Mouse (Mus musculus) left cerebral cortex, postnatal 25 days (tissue): ENCODE results near the gene Cdk2ap1. TPM values are rescaled to one million over a fixed set of nuclear protein-coding genes. Genes with fewer than 3 reads are reported as not detected.
"Not testable (repeated sequence)": the region's sequence is repeated elsewhere in the genome, so short reads cannot be mapped to it uniquely, and the experiment has no call there.

ENCODE experiments used
- DNase-seq, 2 experiments: peaks; one replicate each; pipeline ENCODE4 v3.0.0; 2022; ENCODE audit warnings: low spot score in 2 of 2, mixed read lengths in 1 of 2
- intact Hi-C: fragments of 180-260 bp; cut with DNase I; formaldehyde crosslinking; loops from one replicate; pipeline ENCODE4 v1.15.1; 2025
- total RNA-seq, 2 experiments: library from RNA; stranded (reverse); gene quantifications; 2 replicates each; pipeline ENCODE4 v1.2.3; 2021

Cdk2ap1 gene
- total RNA-seq, result 100 to 1,000 TPM; 154 to 177 TPM

DNA sequence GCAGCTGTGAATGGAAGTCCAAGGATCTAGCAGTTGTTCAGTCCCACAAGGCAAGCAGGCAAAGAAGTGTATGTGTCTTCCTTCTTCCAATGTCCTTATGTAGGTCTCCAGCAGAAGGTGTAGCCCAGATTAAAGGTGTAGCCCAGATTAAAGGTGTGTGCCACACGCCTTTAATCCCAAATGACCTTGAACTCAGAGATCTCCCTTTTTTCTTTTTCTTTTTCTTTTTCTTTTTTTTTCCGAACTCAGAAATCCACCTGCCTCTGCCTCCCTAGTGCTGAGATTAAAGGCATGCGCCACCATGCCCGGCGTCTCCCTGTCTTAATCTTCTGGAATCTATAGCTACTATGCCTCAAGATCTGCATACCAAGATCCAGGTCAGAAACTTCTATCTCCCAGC is at the start of gene Cdk2ap1:
TSS of gene Cdk2ap1 (minus strand) at position 101 of the 400 bp plus-strand sequence.
- intact Hi-C loops, DNase-seq: not testable (repeated sequence)

DNA sequence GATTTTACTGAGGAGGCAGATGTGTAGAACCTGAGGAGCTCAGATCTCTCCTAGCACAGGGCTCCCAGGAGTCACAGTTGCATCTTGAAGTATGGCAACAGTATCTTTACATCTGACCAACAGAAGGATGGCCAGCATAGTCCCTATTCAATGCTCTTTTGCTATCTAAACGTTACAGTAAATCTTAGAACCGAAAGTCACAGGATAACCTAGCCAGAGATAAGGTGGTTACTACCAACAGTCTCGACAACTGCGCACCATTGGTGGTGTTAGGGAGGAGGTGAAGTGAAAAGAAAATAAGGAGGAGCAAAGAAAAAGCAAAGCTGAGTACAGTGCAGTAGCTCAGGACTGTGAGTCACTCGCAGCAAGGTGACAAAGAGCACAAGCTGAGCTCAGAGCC is 49.3 kb upstream of the Cdk2ap1 start:
- intact Hi-C loops, result no loop called here
- DNase-seq, result no peak

GRCm38 (mm10) chr5:124410808-124411207 is 47.9 kb upstream of the Cdk2ap1 start:
- no peak for DNase-seq
- intact Hi-C loops, result no loop called here

GRCm38 (mm10) chr5:124393726-124394125 is 30.8 kb upstream of the Cdk2ap1 start:
- DNase-seq, result no peak
- intact Hi-C loops, result loop anchor here (2.0 to 10.0 kb wide), 2 partner anchors 13 to 659 kb away; no protein-coding TSS in a partner anchor

DNA sequence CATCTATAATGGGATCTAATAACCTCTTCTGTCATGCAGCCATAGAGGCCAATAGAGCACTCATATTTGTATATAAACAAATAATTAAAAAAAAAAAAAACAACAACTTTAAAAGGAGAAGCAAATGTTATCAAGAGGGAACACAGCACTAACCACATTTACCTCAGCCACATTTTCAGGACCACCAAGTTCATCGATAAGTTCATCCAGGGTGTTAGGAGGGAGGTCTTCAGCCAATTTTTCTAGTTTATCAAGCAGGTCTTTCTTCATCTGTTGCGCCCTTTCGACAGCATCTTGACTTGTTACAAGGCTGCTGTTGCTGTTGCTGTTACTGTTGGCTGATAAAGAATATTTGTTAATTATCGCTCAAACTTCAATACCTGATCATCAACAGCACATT is 29.5 kb upstream of the Cdk2ap1 start:
- intact Hi-C loops, result loop anchor here (2.0 to 10.0 kb wide), 2 partner anchors 14 to 658 kb away; no protein-coding TSS in a partner anchor
- DNase-seq, result no peak

DNA sequence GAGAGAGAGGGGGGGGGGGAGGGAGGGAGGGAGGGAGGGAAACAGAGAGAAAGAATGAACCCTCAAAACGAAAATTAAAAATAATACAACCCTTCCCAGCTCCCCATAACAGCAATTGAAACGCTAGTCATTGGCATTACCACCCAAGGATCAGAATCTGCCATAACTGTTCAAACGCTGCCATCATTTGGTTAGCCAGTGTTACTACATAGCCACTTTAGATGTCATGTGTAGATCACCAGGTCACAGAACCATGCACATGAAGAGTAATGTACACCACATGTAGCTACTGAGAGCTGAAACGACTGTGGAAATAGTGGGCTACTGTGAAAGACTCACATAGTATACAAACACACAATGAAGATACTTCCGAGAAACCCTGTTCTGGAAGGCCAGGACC is 25.1 kb upstream of the Cdk2ap1 start:
- DNase-seq, result no peak
- intact Hi-C loops, result no loop called here

- intact Hi-C loops, result no loop called here
- no peak for DNase-seq
These were observed 17.2 kb upstream of the Cdk2ap1 start for GRCm38 (mm10) chr5:124380121-124380520.

DNA sequence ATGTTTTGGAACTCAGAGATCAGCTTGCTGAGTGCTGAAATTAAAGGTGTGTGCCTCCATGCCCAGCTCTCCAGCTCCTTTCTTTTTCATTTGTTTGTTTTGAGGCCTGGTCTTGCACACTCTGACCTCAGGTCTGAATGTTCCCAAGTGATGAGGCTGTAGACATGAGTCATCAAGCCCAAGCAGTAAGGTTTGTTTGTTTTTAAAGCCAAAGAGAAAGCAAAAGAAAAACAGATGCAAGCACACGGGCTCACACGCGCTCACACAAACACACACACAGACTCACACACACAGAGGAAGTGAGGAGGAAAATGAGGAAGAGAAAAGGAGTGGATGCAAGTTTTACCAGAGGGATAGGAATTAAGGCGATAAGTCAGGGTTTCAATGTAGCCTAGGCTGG is 14.3 kb upstream of the Cdk2ap1 start:
- no peak for DNase-seq
- intact Hi-C loops, result no loop called here

- DNase-seq, result no peak
- intact Hi-C loops, result no loop called here
These were observed 13.5 kb upstream of the Cdk2ap1 start for GRCm38 (mm10) chr5:124376401-124376800.

GRCm38 (mm10) chr5:124374298-124374697 is 11.4 kb upstream of the Cdk2ap1 start:
- intact Hi-C loops, result no loop called here
- peak in 1 of 2 experiments; percentile 38 for DNase-seq

GRCm38 (mm10) chr5:124366721-124367120 is 3.8 kb upstream of the Cdk2ap1 start:
- no peak for DNase-seq
- intact Hi-C loops, result no loop called here

DNA sequence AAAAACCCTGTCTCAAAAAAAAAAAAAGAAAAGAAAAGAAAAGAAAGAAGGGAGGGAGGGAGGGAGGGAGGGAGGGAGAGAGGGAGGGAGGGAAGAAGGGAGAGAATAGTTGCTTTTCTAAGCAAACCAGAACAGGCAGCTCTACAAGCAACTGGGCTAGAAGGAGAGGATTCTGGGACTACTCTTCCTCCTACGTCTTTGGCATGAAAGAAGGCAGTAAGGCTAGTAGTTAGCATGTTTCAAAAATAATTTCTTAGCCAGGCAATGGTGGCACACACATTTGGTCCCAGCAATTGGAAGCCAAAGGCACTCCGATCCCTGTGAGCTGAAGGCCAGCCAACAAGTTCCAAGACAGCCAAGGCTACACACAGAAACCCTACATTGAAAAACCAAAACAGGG is 2.9 kb upstream of the Cdk2ap1 start:
- peak in 1 of 2 experiments; percentile 73 for DNase-seq
- intact Hi-C loops, result no loop called here

GRCm38 (mm10) chr5:124364173-124364918 is 1.5 kb upstream of the Cdk2ap1 start:
- DNase-seq, result peak in 1 of 2 experiments; percentile 81
- intact Hi-C loops, result no loop called here

GRCm38 (mm10) chr5:124359641-124360040 is 3.2 kb downstream of the Cdk2ap1 start:
- no peak for DNase-seq
- intact Hi-C loops, result no loop called here

GRCm38 (mm10) chr5:124356695-124357094 is 6.2 kb downstream of the Cdk2ap1 start:
- intact Hi-C loops, result no loop called here
- no peak for DNase-seq

DNA sequence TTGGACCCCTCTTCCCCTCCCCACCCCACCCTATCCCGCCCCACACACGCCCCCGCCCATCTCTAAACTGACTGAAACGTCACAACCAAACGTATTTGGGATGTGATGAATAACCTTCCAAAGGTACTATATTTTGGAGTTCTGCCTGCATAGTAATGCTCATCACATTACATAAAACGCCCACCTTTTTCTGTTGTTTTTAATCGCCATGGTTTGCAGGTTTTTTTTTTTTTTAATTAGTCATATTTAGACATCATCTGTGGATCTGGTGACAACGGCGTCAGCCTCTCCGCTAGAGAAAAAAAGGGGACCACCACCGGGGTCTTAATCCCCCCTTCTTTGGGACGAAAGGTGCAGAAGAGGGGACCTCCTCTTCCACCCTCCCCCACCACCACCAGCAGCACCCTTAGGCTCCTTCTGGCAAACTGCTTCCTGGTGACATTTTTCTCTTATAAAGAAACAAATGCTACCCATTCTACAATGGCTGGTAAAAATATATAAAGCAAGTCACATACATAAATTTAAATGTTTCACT is 7.4 kb downstream of the Cdk2ap1 start:
- intact Hi-C loops, result no loop called here
- peak in 1 of 2 experiments; percentile 65 for DNase-seq

- intact Hi-C loops, result no loop called here
- DNase-seq, result peak; percentile 45 to 67
These were observed 8.1 kb downstream of the Cdk2ap1 start for GRCm38 (mm10) chr5:124354574-124355424.

- DNase-seq, result peak in 1 of 2 experiments; percentile 46
- intact Hi-C loops, result no loop called here
These were observed 8.9 kb downstream of the Cdk2ap1 start for GRCm38 (mm10) chr5:124353726-124354547.

GRCm38 (mm10) chr5:124353011-124353725 is 9.7 kb downstream of the Cdk2ap1 start:
- intact Hi-C loops, result no loop called here
- DNase-seq, result no peak
